Mouse (Mus musculus) megakaryocyte-erythroid progenitor cell, adult 5-6 weeks (primary cell): ENCODE measurements around the gene Gucy2c. TPM values are rescaled to one million over a fixed set of nuclear protein-coding genes. Genes with fewer than 3 reads are reported as not detected.

Source experiments
- ATAC-seq: replicated peaks from 2 replicates; pipeline ENCODE4 v1.8.0; 2016; ENCODE audit warnings: mild to moderate bottlenecking, inconsistent platforms; ENCODE audit not compliant: severe bottlenecking, poor library complexity, low FRiP score, low TSS enrichment
- total RNA-seq, 2 experiments: library from RNA; stranded (forward) in 1 of 2; stranded (reverse) in 1 of 2; fragments of 200-1000, 215-1000 nt in 1 of 2; fragments of >200 nt in 1 of 2; fragmentation: Nextera tagmentation in 1 of 2; gene quantifications; 2 replicates each; pipeline ENCODE4 v1.2.3; 2014 to 2017

Gucy2c gene
- total RNA-seq, 2 experiments from 2014 or later, result not detected

DNA sequence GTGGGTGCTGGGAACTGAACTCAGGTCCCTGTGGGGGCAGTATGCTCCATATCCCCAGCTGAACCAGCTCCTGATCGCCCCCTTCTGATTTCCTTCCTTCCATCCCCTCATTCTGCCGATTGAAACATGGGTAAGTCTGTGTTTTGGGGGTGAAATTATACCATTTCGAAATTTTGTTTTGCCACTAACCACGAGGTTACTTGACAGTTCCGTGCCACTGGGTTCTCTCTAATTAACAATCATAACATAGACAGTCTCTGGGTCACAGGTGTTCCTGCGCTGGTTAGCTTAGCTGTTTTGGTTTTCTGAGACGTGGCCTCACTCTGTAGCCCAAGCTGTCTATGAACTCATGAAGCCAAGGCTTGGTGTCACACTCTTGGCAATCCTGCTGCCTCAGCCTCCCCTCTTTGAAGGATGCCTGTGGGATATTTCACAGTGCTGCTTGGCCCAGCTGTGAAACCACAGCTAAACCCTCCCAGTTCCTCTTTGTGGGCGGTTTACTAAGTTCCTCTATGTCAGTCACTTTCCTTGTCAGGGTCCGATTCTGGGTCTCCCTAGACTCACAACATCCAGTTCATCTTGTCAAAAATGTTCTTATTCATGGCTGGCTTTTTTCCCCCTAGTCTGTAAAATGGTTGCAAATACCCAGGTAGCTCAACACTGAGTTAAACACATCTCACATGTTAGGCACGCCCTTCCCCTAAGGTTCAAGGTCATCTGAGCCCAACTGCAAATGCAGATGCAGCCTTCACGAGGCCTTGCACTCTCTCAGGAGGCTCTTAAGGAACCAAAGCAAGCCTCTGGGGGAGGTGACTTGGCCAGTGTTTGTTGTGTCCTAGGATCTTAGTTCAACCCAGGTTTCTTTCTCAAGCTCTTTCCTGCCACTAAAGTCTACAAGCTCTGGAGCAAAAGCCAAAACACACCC, 97.9 kb downstream of the Gucy2c start:
- ATAC-seq, result 0 out of 2 replicates have a peak, but pooled peaks have one; percentile 41

- ATAC-seq, result no peak; the same call in 1 of the 2 replicates
Measured at GRCm38 (mm10) chr6:136679381-136679780, 102.2 kb downstream of the Gucy2c start.

DNA sequence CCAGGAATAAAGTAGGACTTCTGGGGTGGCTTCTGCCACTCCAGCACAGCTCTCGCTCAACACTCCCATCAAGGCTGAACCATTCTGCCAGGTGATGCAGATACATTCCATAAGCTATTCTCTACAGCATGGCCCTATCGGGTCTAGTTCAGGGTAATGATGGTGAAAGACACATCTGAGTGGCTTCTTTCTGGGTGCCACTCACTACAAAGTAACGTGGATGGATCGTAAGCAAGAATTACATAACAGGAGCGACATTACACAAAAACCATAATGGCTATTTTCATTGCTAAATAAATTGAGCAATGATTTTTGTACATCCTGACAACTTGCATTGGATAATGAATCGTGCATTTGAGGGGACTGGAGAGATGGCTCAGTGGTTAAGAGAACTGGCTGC, 106.6 kb downstream of the Gucy2c start:
- no peak for ATAC-seq

- ATAC-seq, result peak; percentile 89
Measured at GRCm38 (mm10) chr6:136672467-136672866, 109.1 kb downstream of the Gucy2c start.

DNA sequence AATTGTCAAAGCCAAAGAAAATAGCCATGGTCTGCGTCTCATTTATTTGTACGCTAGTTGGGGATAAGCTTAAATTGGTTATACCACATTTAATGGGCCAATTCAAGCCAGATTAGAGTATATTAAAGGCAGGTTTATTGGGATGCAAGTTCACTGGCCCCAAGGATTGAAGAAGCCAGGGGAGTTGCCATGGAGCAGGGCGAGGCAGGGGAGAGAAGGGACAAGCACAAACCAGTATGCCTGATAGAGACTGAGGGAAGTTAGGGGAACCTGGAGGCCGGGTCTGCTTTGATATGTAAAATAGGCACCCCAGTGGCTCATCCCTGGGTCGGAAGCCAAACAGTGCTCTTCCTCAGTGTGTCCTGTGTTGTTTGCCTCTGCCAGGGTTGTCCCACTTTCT, 112.3 kb downstream of the Gucy2c start:
- no peak for ATAC-seq

DNA sequence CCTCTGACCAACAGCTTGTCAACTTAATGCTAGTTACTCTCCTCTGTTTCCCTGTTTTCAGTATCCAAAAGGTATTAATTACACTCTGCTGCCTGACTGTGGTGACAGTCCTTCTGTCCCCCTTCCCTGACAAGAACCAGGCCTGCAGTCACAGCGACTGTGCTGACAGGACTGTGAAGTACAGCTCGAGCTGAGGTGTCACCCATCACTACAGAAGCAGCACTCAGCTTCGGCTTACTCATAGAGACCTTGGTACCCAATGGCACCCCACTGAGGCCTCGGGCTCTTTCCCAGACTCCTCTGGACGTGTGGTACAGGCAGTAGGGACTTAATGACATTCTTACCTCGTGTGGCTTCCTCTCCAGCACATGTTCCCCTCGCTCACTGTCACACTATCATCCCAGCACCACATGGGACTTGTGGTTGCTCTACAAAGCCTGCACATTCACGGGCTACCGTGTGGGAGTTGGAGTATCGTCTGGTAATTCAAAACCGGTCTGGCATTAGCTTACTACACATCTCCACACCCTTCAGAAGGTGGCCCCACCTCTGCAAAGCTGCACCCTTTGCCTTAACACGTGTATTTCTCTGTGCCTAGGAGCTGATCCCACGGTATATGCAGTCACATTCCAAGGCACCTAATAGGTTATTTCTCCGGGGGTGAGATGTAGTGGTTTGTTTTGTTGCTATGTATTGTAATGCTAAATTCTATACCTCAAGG, 113.1 kb downstream of the Gucy2c start:
- ATAC-seq, result peak; percentile 33; the same call in 1 of the 2 replicates

- ATAC-seq, result 0 out of 2 replicates have a peak, but pooled peaks have one; percentile 12
Measured at GRCm38 (mm10) chr6:136662063-136662462, 119.5 kb downstream of the Gucy2c start.

DNA sequence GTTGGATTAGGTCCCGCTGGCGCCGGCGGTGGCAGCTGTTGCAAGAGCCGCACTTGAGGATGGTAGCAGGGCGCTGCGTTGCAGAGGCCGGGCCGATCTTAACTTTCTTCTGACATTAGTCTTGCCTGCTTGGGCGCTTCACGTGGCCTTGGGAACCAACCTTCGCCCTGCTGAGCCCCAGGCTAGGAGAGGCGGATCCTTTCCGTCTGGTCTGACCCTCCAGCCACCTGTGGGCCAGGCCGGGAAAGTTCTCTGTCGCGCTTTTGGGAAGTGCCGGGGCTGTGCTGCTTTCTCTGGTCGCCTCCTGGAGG, 119.9 kb downstream of the Gucy2c start, which contains the start of gene Plbd1:
Plbd1 (minus strand) TSS at position 223 of the 311 bp plus-strand sequence.
- peak; percentile 32 for ATAC-seq

GRCm38 (mm10) chr6:136660831-136661705, 120.5 kb downstream of the Gucy2c start:
- peak; percentile 67 for ATAC-seq

- no peak for ATAC-seq
Measured at GRCm38 (mm10) chr6:136659226-136659625, 122.3 kb downstream of the Gucy2c start.

DNA sequence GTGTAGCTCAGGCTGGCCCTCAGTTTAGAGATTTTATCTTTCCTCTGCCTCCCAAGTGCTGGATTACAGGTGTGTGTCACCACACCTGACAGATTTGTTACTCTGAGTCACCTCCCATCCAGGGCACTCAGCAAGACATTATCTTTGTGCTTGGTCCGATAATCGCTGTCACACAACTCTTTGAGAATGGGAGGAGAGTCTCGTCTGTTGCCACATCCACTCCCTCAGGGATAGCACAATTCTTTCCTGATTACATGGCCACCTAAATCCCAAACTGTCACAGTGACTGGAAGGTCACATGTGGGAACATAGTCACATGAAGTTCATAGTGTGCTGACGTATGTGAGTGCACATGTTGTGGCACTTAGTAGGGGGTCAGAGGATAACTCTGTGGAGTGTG, 123.3 kb downstream of the Gucy2c start:
- no peak for ATAC-seq

DNA sequence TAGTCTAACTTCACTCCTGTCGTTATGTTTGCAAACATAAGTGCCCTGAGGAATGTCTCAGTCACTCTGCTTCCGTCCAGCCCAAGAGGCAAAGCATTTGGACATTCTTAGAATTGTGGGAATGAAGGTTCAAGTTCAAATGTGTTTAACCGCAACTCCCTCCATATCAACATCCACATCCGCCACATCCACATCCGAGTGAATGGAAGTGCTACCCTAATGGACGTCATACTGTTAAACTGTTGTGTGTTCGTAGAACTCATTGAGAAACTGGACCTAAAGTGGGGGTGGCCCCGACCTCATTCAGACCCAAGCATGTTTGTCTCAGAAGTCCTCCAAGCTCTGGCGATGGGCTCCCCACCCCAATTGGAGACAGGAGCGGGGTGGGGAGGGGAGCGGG, 125.8 kb downstream of the Gucy2c start:
- no peak for ATAC-seq

DNA sequence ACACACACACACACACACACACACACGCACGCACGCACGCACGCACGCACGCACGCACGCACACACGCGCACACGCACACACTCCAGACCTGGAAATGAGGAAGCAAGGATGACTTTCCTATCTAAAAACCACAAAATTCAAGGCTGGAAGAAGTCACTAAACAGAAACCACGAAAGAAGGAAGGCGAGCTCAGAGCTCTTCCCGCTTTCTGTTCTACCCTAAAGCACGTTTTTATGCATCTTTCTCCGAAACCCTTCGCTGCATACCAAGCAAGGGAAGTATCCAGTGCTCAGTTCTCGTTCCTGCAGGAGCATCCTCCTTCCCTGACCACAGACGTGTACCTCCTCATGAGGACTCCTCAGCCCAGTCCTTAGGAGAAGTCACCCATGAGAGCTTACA, 127.1 kb downstream of the Gucy2c start:
- no peak for ATAC-seq

DNA sequence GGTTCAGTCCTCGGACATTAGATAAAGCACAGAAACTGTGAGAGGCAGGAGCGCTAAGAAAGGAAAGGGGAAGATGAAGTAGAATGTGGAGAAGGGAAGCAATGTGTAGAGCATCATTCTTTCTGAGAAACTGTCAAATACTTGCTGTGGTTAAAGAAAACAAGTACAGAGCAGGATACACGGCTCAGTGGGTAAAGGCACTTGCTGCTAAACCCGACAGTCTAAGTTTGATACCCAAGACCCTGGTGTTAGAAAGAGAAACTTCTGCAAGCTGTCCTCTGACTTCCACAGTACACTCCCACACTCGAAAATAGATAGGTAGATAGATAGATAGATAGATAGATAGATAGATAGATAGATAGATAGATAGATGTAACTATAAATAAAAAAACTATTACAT, 128.2 kb downstream of the Gucy2c start:
- ATAC-seq, result no peak

DNA sequence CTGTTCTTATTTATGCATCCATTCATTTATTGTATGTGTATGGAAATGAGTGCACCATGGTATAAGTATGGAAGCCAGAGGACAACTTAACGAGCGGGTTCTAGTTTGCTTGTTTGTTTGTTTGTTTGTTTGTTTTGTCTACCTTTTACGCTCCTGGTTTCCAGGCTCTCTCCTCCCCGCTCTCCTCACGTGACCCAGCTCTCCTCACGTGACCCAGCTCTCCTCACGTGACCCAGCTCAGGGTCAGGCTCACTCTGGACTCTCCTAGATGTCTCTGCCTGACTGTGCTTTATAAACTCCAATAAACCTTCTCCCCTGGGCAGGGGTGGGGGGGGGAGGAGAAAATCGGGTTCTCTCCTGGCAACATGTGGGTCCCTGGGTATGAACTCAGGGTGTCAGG, 130.9 kb downstream of the Gucy2c start:
- no peak for ATAC-seq

DNA sequence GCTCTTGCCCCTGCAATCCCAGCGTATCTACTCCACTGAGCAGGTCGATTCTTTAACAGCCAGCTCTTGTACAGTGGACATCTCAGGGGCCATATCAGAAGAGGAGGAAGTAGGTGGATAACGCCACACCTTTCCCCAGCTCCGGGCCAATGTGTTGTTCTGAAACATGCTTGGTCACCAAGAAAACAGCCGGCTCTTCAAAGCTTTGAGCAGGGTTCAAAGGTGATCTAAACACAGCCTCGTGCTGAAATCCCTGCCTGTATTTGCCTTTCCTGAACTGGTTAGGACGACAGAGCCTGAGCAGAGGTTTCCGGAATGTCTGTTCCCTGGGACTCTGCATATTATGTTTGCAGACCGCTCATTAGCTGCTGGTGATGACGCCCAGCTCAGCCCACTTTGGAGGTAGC, 134.1 kb downstream of the Gucy2c start:
- no peak for ATAC-seq
